Mouse (Mus musculus): ENCODE results near the gene Whamm. TPM values are rescaled to one million over a fixed set of nuclear protein-coding genes. Genes with fewer than 3 reads are reported as not detected.

Whamm gene
- total and polyA plus RNA-seq, 3 experiments, result 5.4 to 13.3 (median 13.3) TPM

- H3K9me3 ChIP-seq (replicated peaks; ENCODE audit: low read length), result no peaks in the 10 kb centered on the region
- DNase-seq (ENCODE audit: extremely low read depth), result no peak
- H3K79me2 ChIP-seq (replicated peaks; ENCODE audit: control insufficient read depth, extremely low read depth, insufficient read depth, poor library complexity, severe bottlenecking), result no peaks in the 10 kb centered on the region
- in situ Hi-C loops (cut with MboI; ENCODE audit: low pct_ligation_motif_present, low pct_unique_long_range_greater_than_20kb, low sequenced_read_pairs) (no loop called here), dilution Hi-C loops (cut with MboI; ENCODE audit: extremely low pct_ligation_motif_present, extremely low pct_unique_long_range_greater_than_20kb, low sequenced_read_pairs) (no loop called here)
- no peak overlapping the region for H3K4me2 ChIP-seq (ENCODE audit: insufficient read depth, low read depth, poor library complexity, severe bottlenecking)
- no peak overlapping the region for H3K9ac ChIP-seq (ENCODE audit: insufficient read depth, low read depth)
- no peak overlapping the region for H3K4me3 ChIP-seq (replicated peaks in 1 of 3; ENCODE audit: low read depth in 2 of 3, low read length in 2 of 3, poor library complexity in 1 of 3)
- H3K27me3 ChIP-seq (replicated peaks), result peaks cover 1% of the 10 kb centered on the region
- no peaks in the 10 kb centered on the region for H3K4me1 ChIP-seq (ENCODE audit: control insufficient read depth in 1 of 2, insufficient read depth in 2 of 2)
- TF ChIP-seq EP300 (IDR thresholded peaks at IDR 0.05; ENCODE audit: low read length) (no peak), POLR2AphosphoS2 (IDR thresholded peaks at IDR 0.05; ENCODE audit: low read depth, low read length) (no peak), JUND (conservative IDR thresholded peaks at IDR 0.05; ENCODE audit: low read depth, low read length) (no peak), NRF1 (IDR thresholded peaks at IDR 0.05; ENCODE audit: low read depth, low read length) (no peak), ELF1 (IDR thresholded peaks at IDR 0.05; ENCODE audit: low read depth, low read length) (no peak), MAX (IDR thresholded peaks at IDR 0.05; ENCODE audit: low read length) (no peak), MXI1 (IDR thresholded peaks at IDR 0.05; ENCODE audit: low read depth, low read length) (no peak), MAZ (IDR thresholded peaks at IDR 0.05; ENCODE audit: low read depth, low read length) (no peak), SMC3 (IDR thresholded peaks at IDR 0.05; ENCODE audit: low read depth, low read length) (no peak), BHLHE40 (IDR thresholded peaks at IDR 0.05; ENCODE audit: low read depth, low read length) (no peak), NELFE (IDR thresholded peaks at IDR 0.05; ENCODE audit: low read depth, low read length) (no peak), TCF12 (IDR thresholded peaks at IDR 0.05; ENCODE audit: low read depth, low read length) (no peak), ZMIZ1 (IDR thresholded peaks at IDR 0.05; ENCODE audit: low read depth, low read length) (no peak), ZNF384 (IDR thresholded peaks at IDR 0.05; ENCODE audit: low read depth, low read length) (no peak), ETS1 (conservative IDR thresholded peaks at IDR 0.05; ENCODE audit: low read depth, low read length) (no peak), UBTF (IDR thresholded peaks at IDR 0.05; ENCODE audit: low read depth, low read length) (no peak), JUN (IDR thresholded peaks at IDR 0.05; ENCODE audit: insufficient read depth, low read depth, low read length) (no peak), CHD2 (IDR thresholded peaks at IDR 0.05; ENCODE audit: low read length) (no peak), SIN3A (IDR thresholded peaks at IDR 0.05; ENCODE audit: low read length) (no peak)
- H3K27ac ChIP-seq (ENCODE audit: insufficient read depth, low read depth), result no peak overlapping the region
- no peaks in the 10 kb centered on the region for H3K36me3 ChIP-seq (replicated peaks in 1 of 2; ENCODE audit: control insufficient read depth in 1 of 2, insufficient read depth in 1 of 2, low read length in 1 of 2)
Measured at GRCm38 (mm10) chr7:81561211-81561610, 9.9 kb upstream of the Whamm start.

- no peak overlapping the region for H3K27ac ChIP-seq (ENCODE audit: insufficient read depth, low read depth)
- TF ChIP-seq USF1 (IDR thresholded peaks at IDR 0.05; ENCODE audit: low read depth, low read length) (no peak), ZMIZ1 (IDR thresholded peaks at IDR 0.05; ENCODE audit: low read depth, low read length) (no peak), SIN3A (IDR thresholded peaks at IDR 0.05; ENCODE audit: low read length) (no peak), IRF4 (IDR thresholded peaks at IDR 0.05; ENCODE audit: low read depth, low read length) (no peak), POLR2A (IDR thresholded peaks at IDR 0.05; ENCODE audit: low read depth, low read length) (no peak), USF2 (conservative IDR thresholded peaks at IDR 0.05; ENCODE audit: low read depth, low read length) (no peak), RCOR1 (conservative IDR thresholded peaks at IDR 0.05; ENCODE audit: low read depth, low read length) (no peak), RAD21 (IDR thresholded peaks at IDR 0.05; ENCODE audit: low read depth, low read length) (no peak)
- in situ Hi-C loops (cut with MboI; ENCODE audit: low pct_ligation_motif_present, low pct_unique_long_range_greater_than_20kb, low sequenced_read_pairs), result no loop called here
- H3K4me2 ChIP-seq (ENCODE audit: insufficient read depth, low read depth, poor library complexity, severe bottlenecking), result no peak overlapping the region
- H3K4me3 ChIP-seq (replicated peaks in 1 of 3; ENCODE audit: low read depth in 2 of 3, low read length in 2 of 3, poor library complexity in 1 of 3), result no peak overlapping the region
- no peaks in the 10 kb centered on the region for H3K9me3 ChIP-seq (replicated peaks; ENCODE audit: low read length)
- H3K4me1 ChIP-seq (ENCODE audit: control insufficient read depth in 1 of 2, insufficient read depth in 2 of 2), result no peaks in the 10 kb centered on the region
- no peak overlapping the region for H3K9ac ChIP-seq (ENCODE audit: insufficient read depth, low read depth)
- no peaks in the 10 kb centered on the region for H3K36me3 ChIP-seq (replicated peaks in 1 of 2; ENCODE audit: control insufficient read depth in 1 of 2, insufficient read depth in 1 of 2, low read length in 1 of 2)
- dilution Hi-C loops (cut with MboI; ENCODE audit: extremely low pct_ligation_motif_present, extremely low pct_unique_long_range_greater_than_20kb, low sequenced_read_pairs), result no loop called here
- DNase-seq (ENCODE audit: extremely low read depth), result no peak
- peaks cover 1% of the 10 kb centered on the region for H3K27me3 ChIP-seq (replicated peaks)
- no peaks in the 10 kb centered on the region for H3K79me2 ChIP-seq (replicated peaks; ENCODE audit: control insufficient read depth, extremely low read depth, insufficient read depth, poor library complexity, severe bottlenecking)
Measured at GRCm38 (mm10) chr7:81563506-81564015, 7.5 kb upstream of the Whamm start.

Measured in CH12.LX (cell line).